Mouse (Mus musculus) regulatory T cell (primary cell): ENCODE results near the gene Efcab6.

Experiments used
- in situ Hi-C: fragments of 300-600 bp; cut with MboI, MseI; formaldehyde crosslinking; loops from one replicate; pipeline ENCODE4 v1.15.1; 2025; ENCODE audit warnings: high pct_unique_total_duplicates

The Efcab6 gene

GRCm38 (mm10) chr15:83884291-83884690 is 180.9 kb downstream of the Efcab6 start:
- in situ Hi-C loops, result no loop called here

GRCm38 (mm10) chr15:83883821-83884220 is 181.4 kb downstream of the Efcab6 start:
- in situ Hi-C loops, result no loop called here

- in situ Hi-C loops, result no loop called here
Measured at GRCm38 (mm10) chr15:83879845-83880244, 185.3 kb downstream of the Efcab6 start.

GRCm38 (mm10) chr15:83877898-83878297 is 187.3 kb downstream of the Efcab6 start:
- in situ Hi-C loops, result no loop called here

GRCm38 (mm10) chr15:83877155-83877866 is 187.9 kb downstream of the Efcab6 start:
- in situ Hi-C loops, result no loop called here

- in situ Hi-C loops, result no loop called here
Measured at GRCm38 (mm10) chr15:83870936-83871335, 194.2 kb downstream of the Efcab6 start.

GRCm38 (mm10) chr15:83865626-83866025 is 199.6 kb downstream of the Efcab6 start:
- in situ Hi-C loops, result no loop called here

GRCm38 (mm10) chr15:83857129-83857528 is 208.1 kb downstream of the Efcab6 start:
- in situ Hi-C loops, result no loop called here

- in situ Hi-C loops, result no loop called here
Measured at GRCm38 (mm10) chr15:83853400-83853811, 211.8 kb downstream of the Efcab6 start.

GRCm38 (mm10) chr15:83848193-83848592 is 217.0 kb downstream of the Efcab6 start:
- in situ Hi-C loops, result no loop called here

GRCm38 (mm10) chr15:83847512-83847911 is 217.7 kb downstream of the Efcab6 start:
- in situ Hi-C loops, result no loop called here

GRCm38 (mm10) chr15:83846592-83846991 is 218.6 kb downstream of the Efcab6 start:
- in situ Hi-C loops, result no loop called here

- in situ Hi-C loops, result no loop called here
Measured at GRCm38 (mm10) chr15:83845734-83846133, 219.4 kb downstream of the Efcab6 start.

GRCm38 (mm10) chr15:83842915-83843789 is 222.0 kb downstream of the Efcab6 start:
- in situ Hi-C loops, result no loop called here

GRCm38 (mm10) chr15:83842419-83842818 is 222.8 kb downstream of the Efcab6 start:
- in situ Hi-C loops, result no loop called here

- in situ Hi-C loops, result no loop called here
Measured at GRCm38 (mm10) chr15:83840950-83841719, 224.0 kb downstream of the Efcab6 start.

- in situ Hi-C loops, result no loop called here
Measured at GRCm38 (mm10) chr15:83832265-83832664, 232.9 kb downstream of the Efcab6 start.

- in situ Hi-C loops, result no loop called here
Measured at GRCm38 (mm10) chr15:83829226-83829625, 236.0 kb downstream of the Efcab6 start.

- in situ Hi-C loops, result no loop called here
Measured at GRCm38 (mm10) chr15:83828011-83828410, 237.2 kb downstream of the Efcab6 start.
